27 mouse cellular contexts compared by ENCODE assay signal in the genomic region with DNA sequence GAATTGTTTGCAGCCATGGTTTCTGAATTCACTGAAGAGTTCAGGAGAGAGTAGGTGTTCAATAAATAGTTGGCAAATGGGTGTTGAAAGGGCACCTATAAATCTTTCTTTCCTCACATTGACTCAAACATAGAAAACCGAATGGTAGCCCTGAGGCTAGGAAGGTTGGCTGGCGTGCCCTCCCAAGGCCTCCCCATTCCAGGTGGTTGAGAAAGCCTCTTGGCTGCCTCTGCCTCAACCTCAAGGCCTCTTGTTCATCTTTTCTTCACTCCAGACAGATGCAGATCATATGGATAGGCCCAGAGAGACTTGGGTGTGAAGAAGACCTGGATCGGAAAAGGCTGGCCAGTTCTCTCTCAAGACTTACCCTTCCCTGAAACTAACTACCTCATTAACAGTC.
DNase-seq lines count a peak whose midpoint lies in the region; ATAC-seq lines count a peak whose summit lies in the region.
"Had no signal": no experiment of that assay in that cellular context is flagged by ENCODE, and none has a peak within 500 bp of the region (broad histone marks: within the 10 kb centered on the region; RNA-seq: fewer than 3 reads in every experiment).

No protein-coding gene starts in this region.

- H3K9me3 ChIP-seq in hindbrain, embryonic 11.5 days (ENCODE audit: control insufficient read depth, low read length) = no peaks in the 10 kb centered on the region
- H3K9me3 ChIP-seq in liver, embryonic 11.5 days (ENCODE audit: control insufficient read depth, low read length) = no peaks in the 10 kb centered on the region
- H3K9me3 ChIP-seq: embryonic facial prominence, embryonic 13.5 days; embryonic facial prominence, embryonic 15.5 days had no signal

- H3K36me3 ChIP-seq in hindbrain, embryonic 11.5 days (ENCODE audit: control insufficient read depth, insufficient read depth, low read length) = no peaks in the 10 kb centered on the region
- no peaks in the 10 kb centered on the region for H3K36me3 ChIP-seq in liver, embryonic 11.5 days (ENCODE audit: control insufficient read depth, insufficient read depth, low read length)
- H3K36me3 ChIP-seq: embryonic facial prominence, embryonic 13.5 days; embryonic facial prominence, embryonic 15.5 days; forebrain, embryonic 12.5 days; G1E had no signal

- 0 out of 2 replicates have a peak, but pooled peaks cover 3% of the 10 kb centered on the region for H3K4me1 ChIP-seq in hindbrain, embryonic 11.5 days (replicated peaks; ENCODE audit: control insufficient read depth, insufficient read depth, low read length)
- H3K4me1 ChIP-seq in liver, embryonic 11.5 days (replicated peaks; ENCODE audit: control insufficient read depth, insufficient read depth, low read length) = no peaks in the 10 kb centered on the region

- no peak overlapping the region for H3K4me3 ChIP-seq in hindbrain, embryonic 11.5 days (ENCODE audit: low read depth, low read length)
- H3K4me3 ChIP-seq in liver, embryonic 11.5 days (ENCODE audit: low read depth, low read length) = no peak overlapping the region
- H3K4me3 ChIP-seq: embryonic facial prominence, embryonic 13.5 days; embryonic facial prominence, embryonic 15.5 days; erythroblast, embryonic 14.5 days; forebrain, embryonic 12.5 days had no signal

- intact Hi-C loops in heart, postnatal 36 days (cut with DNase I) = no loop called here

- WGBS in hindbrain, embryonic 11.5 days = 93% methylated on average over 3 of the region's 3 CpGs
- 79% methylated on average over 3 of the region's 3 CpGs for WGBS in liver, embryonic 11.5 days

- H3K27ac ChIP-seq in hindbrain, embryonic 11.5 days (ENCODE audit: low read depth, low read length) = no peak overlapping the region
- H3K27ac ChIP-seq in liver, embryonic 11.5 days (ENCODE audit: low read depth, low read length) = no peak overlapping the region
- H3K27ac ChIP-seq: embryonic facial prominence, embryonic 13.5 days; embryonic facial prominence, embryonic 15.5 days; forebrain, embryonic 12.5 days had no signal

- no peak overlapping the region for H3K9ac ChIP-seq in hindbrain, embryonic 11.5 days (ENCODE audit: low read depth, low read length)
- H3K9ac ChIP-seq in liver, embryonic 11.5 days (ENCODE audit: low read depth, low read length) = no peak overlapping the region
- H3K9ac ChIP-seq: embryonic facial prominence, embryonic 13.5 days; embryonic facial prominence, embryonic 15.5 days; forebrain, embryonic 12.5 days; forebrain, postnatal 0 days had no signal

- no peak overlapping the region for H3K4me2 ChIP-seq in hindbrain, embryonic 11.5 days (replicated peaks; ENCODE audit: low read depth, low read length)
- no peak overlapping the region for H3K4me2 ChIP-seq in liver, embryonic 11.5 days
- H3K4me2 ChIP-seq: embryonic facial prominence, embryonic 13.5 days; embryonic facial prominence, embryonic 15.5 days; forebrain, embryonic 12.5 days had no signal

- ATAC-seq in hindbrain, embryonic 11.5 days (ENCODE audit: low FRiP score) = no peak
- no peak for ATAC-seq in liver, embryonic 11.5 days (replicated peaks; ENCODE audit: low FRiP score)
- ATAC-seq: CD4-positive, CD25-positive, alpha-beta regulatory T cell, adult 4 months; forebrain, embryonic 14.5 days; forebrain, postnatal 0 days had no signal

- peak; percentile 63 for DNase-seq in heart, adult 11 months
- no peak for DNase-seq in heart, postnatal 36 days
- peak; percentile 44 for DNase-seq in 3T3-L1 (ENCODE audit: low read depth, low spot score)
- peak; percentile 80 for DNase-seq in NIH3T3 (ENCODE audit: low read depth)
- DNase-seq in gonadal fat pad, adult 2 months (ENCODE audit: low read depth) = peak; percentile 80
- DNase-seq in hindbrain, embryonic 11.5 days (ENCODE audit: low spot score) = no peak
- no peak for DNase-seq in liver, embryonic 11.5 days (ENCODE audit: low spot score)
- DNase-seq: adrenal gland, adult 2 months; adrenal gland, postnatal 10 days; adrenal gland, postnatal 25 days; B cell, adult 2 months; cerebellum, adult 11 months; cerebellum, adult 18-20 months; cerebellum, adult 8-10 months; cerebellum, adult 9-11 months; cerebellum, postnatal 14 days; cerebellum, postnatal 36 days; embryo, embryonic 11 days; forebrain, postnatal 0 days had no signal

- H3K27me3 ChIP-seq in hindbrain, embryonic 11.5 days (ENCODE audit: control insufficient read depth, insufficient read depth, low read length) = no peaks in the 10 kb centered on the region
- H3K27me3 ChIP-seq in liver, embryonic 11.5 days (replicated peaks; ENCODE audit: control insufficient read depth, insufficient read depth, low read length) = no peaks in the 10 kb centered on the region
- H3K27me3 ChIP-seq: CH12.LX; embryonic facial prominence, embryonic 13.5 days; embryonic facial prominence, embryonic 15.5 days; forebrain, embryonic 12.5 days had no signal

Comparison
In these comparisons a context has a peak if more than half of its experiments do, and no peak if none do; other contexts are left out.
1. DNase-seq: peak in heart, adult 11 months (single experiment), 3T3-L1 (single experiment), NIH3T3 (single experiment) and gonadal fat pad, adult 2 months (single experiment); none in heart, postnatal 36 days (0 of 2), hindbrain, embryonic 11.5 days (single experiment) and liver, embryonic 11.5 days (single experiment).